8 mouse cellular contexts compared by ENCODE assay signal in the genomic region with DNA sequence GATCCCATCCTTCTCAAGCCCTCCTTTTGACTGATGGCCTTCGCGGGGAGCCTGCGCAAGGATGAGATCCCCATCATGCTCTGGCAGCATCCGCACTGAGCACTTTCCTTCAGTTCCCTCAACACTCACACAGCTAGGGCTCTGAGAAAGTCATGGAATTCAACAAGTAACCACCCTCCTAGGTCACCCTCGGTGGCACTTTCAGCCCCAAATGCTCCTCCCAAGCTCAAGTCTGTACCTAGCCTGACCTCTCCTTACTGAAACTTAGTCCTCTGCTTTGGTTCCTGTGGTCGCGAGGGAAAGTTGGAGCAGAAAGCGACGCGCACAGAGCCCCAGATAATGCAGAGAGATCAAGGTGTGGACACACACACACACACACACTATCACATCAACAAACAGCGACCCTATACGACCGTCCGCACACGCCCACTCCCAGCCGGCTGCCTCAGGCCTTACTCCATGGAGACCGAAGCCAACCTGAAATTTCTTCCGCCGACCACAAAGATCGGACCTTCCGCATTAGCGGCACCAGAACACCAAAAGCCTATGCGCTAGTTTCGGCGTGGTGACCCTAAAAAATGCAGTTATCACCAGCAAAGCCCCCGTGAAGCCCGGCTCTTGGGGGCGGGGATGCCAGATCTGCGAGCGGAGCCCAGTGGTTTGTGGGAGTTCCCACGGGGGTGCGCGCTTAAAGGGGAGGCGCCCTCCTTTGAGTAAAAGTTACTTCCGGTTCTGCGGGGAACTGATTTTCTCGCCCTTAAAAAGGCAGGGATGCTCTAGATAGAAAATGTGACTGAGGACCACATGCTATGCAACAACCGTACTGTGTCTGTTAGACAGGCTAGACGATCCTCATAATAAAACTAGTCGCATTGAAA. TPM values are rescaled to one million over a fixed set of nuclear protein-coding genes. Genes with fewer than 3 reads are reported as not detected.
DNase-seq lines count a peak whose midpoint lies in the region; ATAC-seq lines count a peak whose summit lies in the region.

A gene (minus strand): TSS at position 643 of the 878 bp plus-strand sequence.

- peak; percentile 90 for ATAC-seq in hindbrain, embryonic 14.5 days (ENCODE audit: low FRiP score)

- peaks cover 8% of the 10 kb centered on the region for H3K4me1 ChIP-seq in hindbrain, embryonic 14.5 days (replicated peaks; ENCODE audit: control insufficient read depth, insufficient read depth, low read length)
- peaks cover 37% of the 10 kb centered on the region for H3K4me1 ChIP-seq in megakaryocyte, embryonic 14.5 days

- H3K9ac ChIP-seq in hindbrain, embryonic 14.5 days = peak within 1 kb of the TSS; percentile 74

- 5% methylated on average over 40 of the region's 40 CpGs for WGBS in hindbrain, embryonic 14.5 days

- DNase-seq in WW6 (ENCODE audit: low read depth, low spot score) = peak; percentile 29
- DNase-seq in cerebellum, adult 9-11 months = peak; percentile 52
- DNase-seq in frontal cortex, postnatal 25 days (ENCODE audit: low spot score in 2 of 2) = peak; percentile 22 to 25
- peak; percentile 84 for DNase-seq in hindbrain, embryonic 14.5 days (ENCODE audit: low spot score)
- DNase-seq in left cerebral cortex, adult 8-10 months (ENCODE audit: low spot score in 2 of 2) = peak; percentile 23 to 24
- peak; percentile 80 to 81 for DNase-seq in right cerebral cortex, postnatal 10 days (ENCODE audit: low spot score in 2 of 2)
- DNase-seq in yolk sac, embryonic 10.5 days (ENCODE audit: low spot score) = peak; percentile 71

- H3K27me3 ChIP-seq in hindbrain, embryonic 14.5 days (ENCODE audit: control insufficient read depth, insufficient read depth, low read length) = no peaks in the 10 kb centered on the region
- H3K27me3 ChIP-seq in megakaryocyte, embryonic 14.5 days (replicated peaks) = peaks cover 9% of the 10 kb centered on the region

- no peaks in the 10 kb centered on the region for H3K9me3 ChIP-seq in hindbrain, embryonic 14.5 days (ENCODE audit: control insufficient read depth, low read length)
- no peaks in the 10 kb centered on the region for H3K9me3 ChIP-seq in megakaryocyte, embryonic 14.5 days

- H3K27ac ChIP-seq in hindbrain, embryonic 14.5 days = peak within 1 kb of the TSS; percentile 63

- peak within 1 kb of the TSS; percentile 54 for H3K4me3 ChIP-seq in hindbrain, embryonic 14.5 days (replicated peaks; ENCODE audit: low read length)
- H3K4me3 ChIP-seq in megakaryocyte, embryonic 14.5 days (replicated peaks) = peak within 1 kb of the TSS; percentile 92

- H3K36me3 ChIP-seq in hindbrain, embryonic 14.5 days (replicated peaks; ENCODE audit: control insufficient read depth, insufficient read depth) = peaks cover 13% of the 10 kb centered on the region
- H3K36me3 ChIP-seq in megakaryocyte, embryonic 14.5 days (replicated peaks; ENCODE audit: low read length) = no peaks in the 10 kb centered on the region

- H3K4me2 ChIP-seq in hindbrain, embryonic 14.5 days (replicated peaks) = peak within 1 kb of the TSS; percentile 83

RNA-seq across cellular contexts. Expression of the gene that starts here (rescaled TPM):
- 14.8 and 17.0 TPM in 2 replicates for polyA plus RNA-seq in hindbrain, embryonic 14.5 days (2014; fragmentation: Nextera tagmentation; extraction: Ambion mirVana)
- total RNA-seq in left cerebral cortex, adult 8-10 months (2022) = 10 to 100 TPM; 13.7 to 17.6 (median 15.3) TPM
- 0.67 TPM in 1 of 2 replicates, not detected in the other for polyA plus RNA-seq in megakaryocyte, embryonic 14.5 days (2012; ENCODE audit: insufficient read depth, low replicate concordance)

Comparison
In these comparisons a context has a peak if more than half of its experiments do, and no peak if none do; other contexts are left out.
1. Peak in every context shown above with its lines: DNase-seq, ATAC-seq, H3K4me3 ChIP-seq and H3K27ac ChIP-seq.
2. DNase-seq: peak in every context shown above with its lines; median percentile 84 in hindbrain, embryonic 14.5 days; 80 in right cerebral cortex, postnatal 10 days; 71 in yolk sac, embryonic 10.5 days; 52 in cerebellum, adult 9-11 months; 29 in WW6; 24 in frontal cortex, postnatal 25 days; 24 in left cerebral cortex, adult 8-10 months.